Mouse (Mus musculus): Measurements from ENCODE around the gene Rab3c. TPM values are rescaled to one million over a fixed set of nuclear protein-coding genes. Genes with fewer than 3 reads are reported as not detected.
A peak's percentile ranks its signal among the peaks of the same experiment; 100 is the strongest.

Gene Rab3c
- polyA plus RNA-seq, 1 experiment from 2014 or later = 3.0 TPM

DNA sequence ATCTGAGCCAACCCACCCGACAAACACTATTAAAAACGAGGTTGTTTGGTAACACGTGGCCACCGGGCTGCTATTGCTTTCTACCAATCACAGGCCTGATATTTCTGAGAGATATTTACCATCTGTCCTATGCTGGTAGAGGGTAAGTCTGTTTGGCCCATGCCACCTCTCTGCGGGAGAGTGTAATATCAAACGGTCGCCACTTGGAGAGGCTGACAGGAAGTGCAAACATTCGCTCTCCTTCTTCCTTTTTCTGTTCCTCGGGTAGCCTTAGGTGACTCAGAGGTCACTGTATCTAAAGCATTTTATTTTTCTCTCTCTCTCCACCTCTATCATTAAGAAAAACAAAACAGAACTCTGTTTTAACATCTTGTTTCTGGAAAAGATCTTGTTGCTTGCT lies 241.6 kb downstream of the Rab3c start:
- no peak overlapping the region for H3K9ac ChIP-seq (ENCODE audit: low read depth, low read length)
- no peaks in the 10 kb centered on the region for H3K27me3 ChIP-seq (replicated peaks; ENCODE audit: control insufficient read depth, insufficient read depth, low read length)
- H3K4me2 ChIP-seq (ENCODE audit: low read depth, low read length) = no peak overlapping the region
- ATAC-seq (ENCODE audit: low read depth) (no peak), DNase-seq (ENCODE audit: low spot score) (no peak)
- no peak overlapping the region for H3K4me3 ChIP-seq (ENCODE audit: low read depth, low read length)
- H3K36me3 ChIP-seq (ENCODE audit: control insufficient read depth, insufficient read depth, low read length) = no peaks in the 10 kb centered on the region
- H3K9me3 ChIP-seq (ENCODE audit: control insufficient read depth, low read length) = no peaks in the 10 kb centered on the region
- WGBS = 76% methylated on average over 9 of the region's 9 CpGs
- H3K4me1 ChIP-seq (ENCODE audit: control insufficient read depth, insufficient read depth, low read length) = no peaks in the 10 kb centered on the region
- H3K27ac ChIP-seq (replicated peaks; ENCODE audit: low read depth, low read length) = no peak overlapping the region

DNA sequence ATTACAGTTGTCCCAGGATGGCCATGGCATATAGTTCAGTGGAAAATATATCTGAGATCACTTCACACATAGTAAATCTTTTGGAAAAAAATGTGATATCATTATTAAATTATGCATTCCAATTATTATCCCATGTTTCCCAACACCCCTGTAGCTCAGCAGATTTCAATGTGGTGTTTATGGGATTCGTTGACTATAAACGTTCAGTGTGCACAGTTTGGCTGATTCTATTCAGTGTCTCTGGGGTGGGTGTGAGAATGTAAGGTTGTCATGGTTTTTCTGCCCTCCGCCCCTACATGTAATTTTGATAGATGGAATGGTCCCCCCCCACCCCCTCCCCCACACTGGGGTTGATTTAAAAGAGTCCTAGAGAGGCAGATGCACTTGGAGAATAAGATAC lies 242.3 kb downstream of the Rab3c start:
- ATAC-seq (ENCODE audit: low read depth) (no peak), DNase-seq (ENCODE audit: low spot score) (no peak)
- WGBS = 84% methylated on average over 3 of the region's 3 CpGs

DNA sequence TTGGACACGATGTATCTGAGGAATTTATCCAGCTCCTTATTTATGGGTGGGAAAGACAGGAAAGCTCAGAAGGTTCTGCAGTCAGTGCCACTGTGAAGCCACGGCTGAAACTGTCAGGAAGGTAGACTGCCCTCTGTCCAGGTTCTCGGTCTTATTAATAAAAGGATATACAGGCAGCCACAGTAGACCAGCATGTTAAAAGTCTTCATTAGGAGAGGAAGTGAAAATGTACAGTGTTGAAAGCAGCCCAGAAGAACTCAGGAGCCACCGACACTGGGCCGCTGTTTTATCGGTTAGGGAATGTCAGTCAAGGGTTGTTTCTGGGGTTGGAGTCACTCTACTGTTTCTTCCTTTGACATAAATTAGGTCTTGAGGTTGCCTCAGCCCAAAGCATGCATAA lies 245.9 kb downstream of the Rab3c start:
- H3K4me1 ChIP-seq (ENCODE audit: control insufficient read depth, insufficient read depth, low read length) = no peaks in the 10 kb centered on the region
- H3K27me3 ChIP-seq (replicated peaks; ENCODE audit: control insufficient read depth, insufficient read depth, low read length) = no peaks in the 10 kb centered on the region
- DNase-seq (ENCODE audit: low spot score) (no peak), ATAC-seq (ENCODE audit: low read depth) (no peak)
- H3K27ac ChIP-seq (replicated peaks; ENCODE audit: low read depth, low read length) = no peak overlapping the region
- WGBS = 81% methylated on average over 6 of the region's 6 CpGs
- H3K36me3 ChIP-seq (ENCODE audit: control insufficient read depth, insufficient read depth, low read length) = no peaks in the 10 kb centered on the region
- no peaks in the 10 kb centered on the region for H3K9me3 ChIP-seq (ENCODE audit: control insufficient read depth, low read length)
- no peak overlapping the region for H3K9ac ChIP-seq (ENCODE audit: low read depth, low read length)
- no peak overlapping the region for H3K4me3 ChIP-seq (ENCODE audit: low read depth, low read length)
- no peak overlapping the region for H3K4me2 ChIP-seq (ENCODE audit: low read depth, low read length)

More for the DNA sequence above, 242.3 kb downstream of the Rab3c start:
- no peak overlapping the region for H3K9ac ChIP-seq (ENCODE audit: low read depth, low read length)
- H3K4me2 ChIP-seq (ENCODE audit: low read depth, low read length) = no peak overlapping the region
- H3K4me1 ChIP-seq (ENCODE audit: control insufficient read depth, insufficient read depth, low read length) = no peaks in the 10 kb centered on the region
- H3K27ac ChIP-seq (replicated peaks; ENCODE audit: low read depth, low read length) = no peak overlapping the region
- no peaks in the 10 kb centered on the region for H3K36me3 ChIP-seq (ENCODE audit: control insufficient read depth, insufficient read depth, low read length)
- no peak overlapping the region for H3K4me3 ChIP-seq (ENCODE audit: low read depth, low read length)
- no peaks in the 10 kb centered on the region for H3K9me3 ChIP-seq (ENCODE audit: control insufficient read depth, low read length)
- H3K27me3 ChIP-seq (replicated peaks; ENCODE audit: control insufficient read depth, insufficient read depth, low read length) = no peaks in the 10 kb centered on the region

DNA sequence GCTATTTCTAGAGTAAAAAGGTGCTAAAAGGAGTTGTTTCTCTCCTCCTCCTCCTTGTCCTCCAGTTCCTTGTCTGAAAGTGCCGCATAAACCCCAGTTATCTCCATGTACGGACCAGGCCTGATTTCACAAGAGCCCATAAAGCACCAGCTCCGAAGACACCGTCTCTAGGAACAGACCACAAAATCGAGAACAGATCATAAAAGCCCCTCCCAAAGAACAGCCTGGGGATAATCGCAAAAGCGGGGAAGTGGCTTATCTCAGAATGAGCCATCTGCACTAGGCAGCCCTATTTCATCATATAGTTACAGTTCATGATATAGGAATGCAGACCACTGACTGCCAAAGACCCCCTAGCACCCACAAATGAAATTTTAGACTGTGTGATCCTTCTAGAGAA lies 246.8 kb downstream of the Rab3c start:
- no peaks in the 10 kb centered on the region for H3K9me3 ChIP-seq (ENCODE audit: control insufficient read depth, low read length)
- ATAC-seq (ENCODE audit: low read depth) = no peak

DNA sequence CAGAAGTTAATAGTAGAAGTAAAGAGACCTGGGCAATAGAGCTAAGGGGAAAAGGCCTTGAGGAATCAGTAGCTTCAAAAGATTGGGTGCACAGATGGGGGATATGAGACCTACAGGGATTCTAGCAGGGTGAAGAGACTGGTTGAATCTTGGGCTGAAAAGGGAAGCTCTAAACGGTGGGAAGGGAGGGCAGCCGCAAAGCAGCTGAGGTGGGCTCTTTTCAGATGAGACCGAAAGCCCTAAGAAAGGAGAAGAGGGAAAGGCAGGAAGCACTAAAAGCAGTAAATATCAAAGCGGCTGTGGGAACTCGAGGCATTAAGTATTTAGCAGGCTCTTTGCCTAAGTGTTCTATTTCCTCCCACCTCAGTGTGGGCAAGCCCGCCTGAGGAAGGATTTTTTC lies 248.9 kb downstream of the Rab3c start:
- ATAC-seq (ENCODE audit: low read depth) (no peak), DNase-seq (ENCODE audit: low spot score) (no peak)
- H3K4me3 ChIP-seq (ENCODE audit: low read depth, low read length) = no peak overlapping the region
- no peaks in the 10 kb centered on the region for H3K27me3 ChIP-seq (replicated peaks; ENCODE audit: control insufficient read depth, insufficient read depth, low read length)
- no peaks in the 10 kb centered on the region for H3K36me3 ChIP-seq (ENCODE audit: control insufficient read depth, insufficient read depth, low read length)
- H3K9ac ChIP-seq (ENCODE audit: low read depth, low read length) = no peak overlapping the region
- 26% methylated on average over 6 of the region's 6 CpGs for WGBS
- no peaks in the 10 kb centered on the region for H3K9me3 ChIP-seq (ENCODE audit: control insufficient read depth, low read length)
- H3K4me1 ChIP-seq (ENCODE audit: control insufficient read depth, insufficient read depth, low read length) = no peaks in the 10 kb centered on the region
- H3K27ac ChIP-seq (replicated peaks; ENCODE audit: low read depth, low read length) = no peak overlapping the region
- H3K4me2 ChIP-seq (ENCODE audit: low read depth, low read length) = no peak overlapping the region

More for the DNA sequence above, 246.8 kb downstream of the Rab3c start:
- Histone ChIP-seq H3K4me3 (ENCODE audit: low read depth, low read length) (no peak overlapping the region), H3K4me1 (ENCODE audit: control insufficient read depth, insufficient read depth, low read length) (no peaks in the 10 kb centered on the region), H3K27me3 (replicated peaks; ENCODE audit: control insufficient read depth, insufficient read depth, low read length) (no peaks in the 10 kb centered on the region), H3K36me3 (ENCODE audit: control insufficient read depth, insufficient read depth, low read length) (no peaks in the 10 kb centered on the region), H3K27ac (replicated peaks; ENCODE audit: low read depth, low read length) (no peak overlapping the region), H3K9ac (ENCODE audit: low read depth, low read length) (no peak overlapping the region), H3K4me2 (ENCODE audit: low read depth, low read length) (no peak overlapping the region)
- DNase-seq (ENCODE audit: low spot score) = no peak
- 73% methylated on average over 7 of the region's 7 CpGs for WGBS

DNA sequence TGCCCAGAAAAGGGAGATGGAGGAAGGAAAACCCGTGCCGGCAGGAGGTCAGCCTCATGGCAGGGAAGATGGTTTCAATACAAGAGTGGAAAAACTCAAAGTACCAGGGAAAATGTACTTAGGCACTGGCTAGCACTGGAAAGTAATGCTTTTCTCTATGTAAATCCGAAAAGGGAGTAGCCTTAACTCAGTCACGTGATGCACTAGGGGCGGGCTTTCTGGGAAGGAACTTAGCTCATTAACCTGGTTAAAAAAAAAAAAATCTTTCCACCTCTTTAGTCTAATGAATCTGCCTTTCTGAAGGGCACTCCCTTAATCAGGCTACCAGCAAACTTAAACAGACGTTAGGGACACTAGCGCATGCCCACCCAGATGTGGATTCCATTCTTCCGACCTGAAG lies 249.7 kb downstream of the Rab3c start:
- no peak overlapping the region for H3K4me2 ChIP-seq (ENCODE audit: low read depth, low read length)
- no peaks in the 10 kb centered on the region for H3K27me3 ChIP-seq (replicated peaks; ENCODE audit: control insufficient read depth, insufficient read depth, low read length)
- H3K9ac ChIP-seq (ENCODE audit: low read depth, low read length) = no peak overlapping the region
- WGBS = 72% methylated on average over 8 of the region's 8 CpGs
- H3K27ac ChIP-seq (replicated peaks; ENCODE audit: low read depth, low read length) = no peak overlapping the region
- DNase-seq (ENCODE audit: low spot score) (no peak), ATAC-seq (ENCODE audit: low read depth) (no peak)
- no peaks in the 10 kb centered on the region for H3K4me1 ChIP-seq (ENCODE audit: control insufficient read depth, insufficient read depth, low read length)
- H3K36me3 ChIP-seq (ENCODE audit: control insufficient read depth, insufficient read depth, low read length) = no peaks in the 10 kb centered on the region
- no peaks in the 10 kb centered on the region for H3K9me3 ChIP-seq (ENCODE audit: control insufficient read depth, low read length)
- H3K4me3 ChIP-seq (ENCODE audit: low read depth, low read length) = no peak overlapping the region

DNA sequence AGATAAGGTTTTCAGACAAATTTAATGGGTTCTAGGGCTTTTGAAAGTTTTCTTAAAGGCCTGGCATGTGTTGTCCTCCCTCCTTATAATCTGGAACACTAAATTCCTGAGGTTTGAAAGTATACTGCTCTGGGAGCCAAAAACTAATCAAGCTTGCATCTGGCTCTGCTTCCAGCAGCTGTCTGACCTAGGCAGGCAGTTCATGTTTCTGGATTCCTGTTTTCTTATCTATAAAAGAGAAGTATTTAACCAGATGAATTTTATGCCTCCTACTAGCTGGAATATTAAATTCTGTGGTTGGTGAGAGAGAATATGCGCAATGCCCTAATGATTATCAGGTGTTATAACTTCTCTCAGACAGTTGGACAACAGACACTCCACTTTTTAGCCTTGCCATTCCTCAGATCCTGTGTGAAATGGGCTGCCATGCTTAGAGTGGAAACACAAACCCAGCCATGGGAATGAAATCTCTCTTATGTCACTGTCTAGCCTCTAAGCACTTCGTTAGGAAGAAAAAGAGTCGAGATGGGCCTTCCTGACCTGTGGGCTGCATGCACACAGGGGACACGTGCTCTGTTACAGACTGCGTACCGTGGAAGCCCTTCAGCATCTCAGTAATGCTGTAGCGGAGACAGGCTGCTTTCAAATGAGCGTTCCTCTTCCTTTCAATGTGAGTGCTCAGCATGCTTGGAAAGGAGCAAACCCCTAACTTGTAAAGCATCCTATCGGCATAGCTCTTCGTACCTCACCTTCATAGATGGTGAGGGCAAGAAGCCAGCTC lies 256.2 kb downstream of the Rab3c start:
- H3K27ac ChIP-seq (replicated peaks; ENCODE audit: low read depth, low read length) = peak overlapping the region; percentile 58
- ATAC-seq (ENCODE audit: low read depth) = peak; percentile 71; the same call in 1 of the 2 replicates
- H3K9ac ChIP-seq (ENCODE audit: low read depth, low read length) = no peak overlapping the region
- no peaks in the 10 kb centered on the region for H3K9me3 ChIP-seq (ENCODE audit: control insufficient read depth, low read length)
- no peak overlapping the region for H3K4me2 ChIP-seq (ENCODE audit: low read depth, low read length)
- no peaks in the 10 kb centered on the region for H3K36me3 ChIP-seq (ENCODE audit: control insufficient read depth, insufficient read depth, low read length)
- peaks cover 14% of the 10 kb centered on the region for H3K4me1 ChIP-seq (ENCODE audit: control insufficient read depth, insufficient read depth, low read length)
- peak; percentile 76 for DNase-seq (ENCODE audit: low spot score)
- H3K27me3 ChIP-seq (replicated peaks; ENCODE audit: control insufficient read depth, insufficient read depth, low read length) = no peaks in the 10 kb centered on the region; the same call in 1 of the 2 replicates
- 55% methylated on average over 10 of the region's 10 CpGs for WGBS
- H3K4me3 ChIP-seq (ENCODE audit: low read depth, low read length) = no peak overlapping the region

DNA sequence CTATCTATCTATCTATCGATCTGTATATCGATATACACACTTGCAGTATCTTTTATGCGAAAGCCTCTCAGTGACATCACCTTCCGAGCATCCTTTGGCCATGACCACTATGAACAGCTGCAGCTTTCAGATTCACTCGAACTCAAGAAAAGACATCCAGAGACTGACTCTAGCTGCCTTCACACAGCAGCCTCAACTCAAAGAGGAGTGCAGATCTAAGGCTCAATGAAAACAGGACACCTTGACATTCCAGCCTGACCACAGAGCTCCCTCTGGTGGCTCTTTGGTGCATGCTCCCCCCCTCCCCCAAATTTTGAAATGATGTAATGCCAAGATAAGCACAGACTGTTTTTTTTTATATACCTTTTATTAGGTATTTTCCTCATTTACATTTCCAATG lies 257.8 kb downstream of the Rab3c start:
- no peak overlapping the region for H3K9ac ChIP-seq (ENCODE audit: low read depth, low read length)
- DNase-seq (ENCODE audit: low spot score) (no peak), ATAC-seq (ENCODE audit: low read depth) (no peak)
- H3K4me3 ChIP-seq (ENCODE audit: low read depth, low read length) = no peak overlapping the region
- WGBS = 82% methylated on average over 5 of the region's 5 CpGs
- H3K4me2 ChIP-seq (ENCODE audit: low read depth, low read length) = no peak overlapping the region
- no peaks in the 10 kb centered on the region for H3K36me3 ChIP-seq (ENCODE audit: control insufficient read depth, insufficient read depth, low read length)
- no peaks in the 10 kb centered on the region for H3K9me3 ChIP-seq (ENCODE audit: control insufficient read depth, low read length)
- H3K27me3 ChIP-seq (replicated peaks; ENCODE audit: control insufficient read depth, insufficient read depth, low read length) = no peaks in the 10 kb centered on the region; the same call in 1 of the 2 replicates
- H3K4me1 ChIP-seq (ENCODE audit: control insufficient read depth, insufficient read depth, low read length) = peaks cover 21% of the 10 kb centered on the region
- no peak overlapping the region for H3K27ac ChIP-seq (replicated peaks; ENCODE audit: low read depth, low read length)

DNA sequence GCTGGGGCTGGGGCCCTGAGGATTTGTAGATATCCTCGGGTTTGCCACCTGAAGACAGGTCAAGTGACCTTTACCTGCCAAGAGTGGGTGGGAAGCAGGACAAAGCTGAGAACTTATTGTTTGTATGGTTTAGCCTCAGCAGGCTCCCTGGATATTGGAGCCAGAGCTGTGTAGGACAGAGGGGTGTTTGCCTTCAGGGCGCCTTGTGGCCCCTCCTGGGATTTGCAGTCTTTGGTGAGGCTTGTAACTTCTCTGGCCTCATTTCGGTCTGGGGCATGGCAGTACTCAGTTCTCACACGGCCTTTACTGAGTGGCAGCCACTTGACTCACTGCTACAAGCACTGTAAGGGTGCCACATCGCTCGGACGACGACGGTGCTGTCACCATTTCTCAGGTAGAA lies 261.0 kb downstream of the Rab3c start:
- DNase-seq (ENCODE audit: low spot score) = no peak
- no peak for ATAC-seq (ENCODE audit: low read depth)
- H3K4me3 ChIP-seq (ENCODE audit: low read depth, low read length) = peak overlapping the region; percentile 34; the same call in 1 of the 2 replicates
- peak overlapping the region; percentile 64 for H3K4me2 ChIP-seq (ENCODE audit: low read depth, low read length)
- H3K4me1 ChIP-seq (ENCODE audit: control insufficient read depth, insufficient read depth, low read length) = peaks cover 14% of the 10 kb centered on the region
- no peaks in the 10 kb centered on the region for H3K36me3 ChIP-seq (ENCODE audit: control insufficient read depth, insufficient read depth, low read length)
- no peak overlapping the region for H3K27ac ChIP-seq (replicated peaks; ENCODE audit: low read depth, low read length)
- H3K27me3 ChIP-seq (replicated peaks; ENCODE audit: control insufficient read depth, insufficient read depth, low read length) = no peaks in the 10 kb centered on the region; the same call in 1 of the 2 replicates
- no peaks in the 10 kb centered on the region for H3K9me3 ChIP-seq (ENCODE audit: control insufficient read depth, low read length)
- H3K9ac ChIP-seq (ENCODE audit: low read depth, low read length) = no peak overlapping the region
- WGBS = 30% methylated on average over 9 of the region's 9 CpGs
